Mouse (Mus musculus) ES-E14 (cell line): ENCODE measurements at regions not wholly inside any gene's neighbourhood (a gene's known extent, or its start where the extent isn't known, plus 50 kb on each side); places are given as distances from the start of the nearest gene placed in this dataset.

Experiments used
- CHD2 ChIP-seq: IDR thresholded peaks from 2 replicates; pipeline ENCODE4 v1.6.1; 2014; ENCODE audit warnings: mild to moderate bottlenecking, low read depth, low read length, inconsistent platforms
- HCFC1 ChIP-seq: IDR thresholded peaks from 2 replicates; pipeline ENCODE4 v1.6.1; 2012; ENCODE audit warnings: low read length, inconsistent platforms, borderline replicate concordance; ENCODE audit not compliant: insufficient read depth
- MAFK ChIP-seq: IDR thresholded peaks from 2 replicates; pipeline ENCODE4 v1.6.1; 2014; ENCODE audit warnings: mild to moderate bottlenecking, low read depth, low read length, inconsistent platforms; ENCODE audit not compliant: insufficient read depth
- ZC3H11A ChIP-seq: IDR thresholded peaks from 2 replicates; pipeline ENCODE4 v1.6.1; 2012; ENCODE audit warnings: low read depth, mild to moderate bottlenecking, inconsistent platforms, low read length, borderline replicate concordance
- ZNF384 ChIP-seq: IDR thresholded peaks from 2 replicates; pipeline ENCODE4 v1.6.1; 2012; ENCODE audit warnings: low read depth, low read length, inconsistent platforms

DNA sequence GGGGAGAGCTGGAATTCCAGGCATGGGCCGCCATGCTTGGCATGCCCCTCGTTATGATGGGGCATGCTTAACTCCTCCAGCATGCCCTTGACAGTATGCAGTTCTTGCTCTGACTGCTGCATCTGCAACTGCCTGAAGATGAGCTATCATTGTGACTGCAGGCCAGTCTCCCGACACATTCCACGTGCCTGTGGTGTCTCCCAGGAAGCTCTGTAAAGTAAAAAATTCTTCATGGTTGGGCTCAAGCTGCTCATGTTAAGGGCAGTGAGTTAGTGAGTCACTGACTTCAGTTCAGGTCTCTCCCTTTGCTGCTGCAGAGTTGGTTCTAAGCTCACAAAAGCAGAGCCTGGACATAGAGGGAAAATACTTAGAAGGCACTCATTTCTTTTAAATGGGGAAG lies 161.5 kb downstream of the Sox2 start:
- TF ChIP-seq ZNF384: no peak
- TF ChIP-seq ZC3H11A: no peak
- no peak for TF ChIP-seq HCFC1
- TF ChIP-seq CHD2: no peak
- TF ChIP-seq MAFK: no peak
